Mouse (Mus musculus) olfactory bulb, adult 2 months (tissue): ENCODE measurements around the gene Phlda1.

Experiments used
- CTCF ChIP-seq: fragments of 200-500 bp; IDR thresholded peaks from 2 replicates; pipeline ENCODE4 v1.5.1; 2012; ENCODE audit warnings: low read depth, mild to moderate bottlenecking, low read length, moderate library complexity; ENCODE audit not compliant: insufficient read depth
- POLR2A ChIP-seq: fragments of 200-500 bp; IDR thresholded peaks from 2 replicates; pipeline ENCODE4 v1.6.1; 2012; ENCODE audit warnings: mild to moderate bottlenecking, low read depth, low read length, moderate library complexity; ENCODE audit not compliant: insufficient read depth

GRCm38 (mm10) chr10:111510798-111511197, 4.7 kb downstream of the Phlda1 start:
- TF ChIP-seq POLR2A (no peak), CTCF (no peak)
